20 mouse cellular contexts compared by ENCODE assay signal in genomic region chr6:145977344-145977743, GRCm38 (mm10). TPM values are rescaled to one million over a fixed set of nuclear protein-coding genes. Genes with fewer than 3 reads are reported as not detected.
DNase-seq lines count a peak whose midpoint lies in the region; TF ChIP-seq lines count a peak whose summit lies in the region.
"Had no signal": no experiment of that assay in that cellular context is flagged by ENCODE, and none has a peak within 500 bp of the region (broad histone marks: within the 10 kb centered on the region; RNA-seq: fewer than 3 reads in every experiment).

No protein-coding gene starts in this region.

- intact Hi-C loops in gastrocnemius, adult 2 months (cut with DNase I) = loop anchor here (10.0 kb wide), 1 partner anchor 297 kb away; no protein-coding TSS in a partner anchor

- no peak for DNase-seq in gastrocnemius, adult 2 months
- no peak for DNase-seq in gastrocnemius, adult 18-20 months (ENCODE audit: low spot score)
- peak; percentile 81 for DNase-seq in 3T3-L1 (ENCODE audit: low read depth, low spot score)
- peak; percentile 35 for DNase-seq in adrenal gland, postnatal 25 days
- peak; percentile 55 for DNase-seq in heart, postnatal 4 days
- DNase-seq in cerebellum, postnatal 10 days = no peak
- no peak for DNase-seq in urinary bladder, postnatal 10 days (ENCODE audit: low spot score)
- DNase-seq: B cell, adult 2 months; cerebellum, adult 9-10 months; gastrocnemius, postnatal 25 days; kidney, adult 18-20 months; kidney, postnatal 25 days; liver, embryonic 13.5 days; midbrain, embryonic 14.5 days; thymus, adult 18-20 months had no signal

- H3K27ac ChIP-seq in gastrocnemius, adult 2 months = peak overlapping the region; percentile 66
- H3K27ac ChIP-seq: embryonic facial prominence, embryonic 15.5 days; hindbrain, embryonic 10.5 days; left cerebral cortex, adult 2 months; limb, embryonic 12.5 days; liver, embryonic 13.5 days had no signal

- no peak for TF ChIP-seq CTCF in gastrocnemius, adult 2 months (IDR thresholded peaks at IDR 0.05)

- no peak overlapping the region for H3K4me3 ChIP-seq in gastrocnemius, adult 2 months
- H3K4me3 ChIP-seq: embryonic facial prominence, embryonic 15.5 days; hindbrain, embryonic 10.5 days; left cerebral cortex, adult 2 months; limb, embryonic 12.5 days; liver, embryonic 13.5 days had no signal

RNA-seq across cellular contexts. Expression of gene Sspn, which starts 45.9 kb away (rescaled TPM):
- total RNA-seq in gastrocnemius, adult 2 months (2021) = 10 to 100 TPM; 40.0 to 55.9 TPM
- total RNA-seq in gastrocnemius, adult 18-20 months (2021) = 10 to 100 TPM; 39.5 to 43.1 TPM
- 10.8 and 18.3 TPM in 2 replicates for total RNA-seq in adrenal gland, postnatal 25 days (2021)
- total RNA-seq in heart, postnatal 4 days (2021) = 100 to 1,000 TPM; 103 to 104 TPM
- total RNA-seq: megakaryocyte progenitor cell, adult 5-6 weeks had no signal

Comparison
In these comparisons a context has a peak if more than half of its experiments do, and no peak if none do; other contexts are left out.
1. DNase-seq: peak in 3T3-L1 (single experiment), adrenal gland, postnatal 25 days (single experiment) and heart, postnatal 4 days (single experiment); none in gastrocnemius, adult 2 months (single experiment), gastrocnemius, adult 18-20 months (single experiment), cerebellum, postnatal 10 days (0 of 2) and urinary bladder, postnatal 10 days (single experiment).